Mouse (Mus musculus) liver, postnatal 0 days (tissue): ENCODE results near the gene Slc34a1. TPM values are rescaled to one million over a fixed set of nuclear protein-coding genes. Genes with fewer than 3 reads are reported as not detected.

Experiments
- ATAC-seq: fragments of 200-750 bp; cut with Nextera tagmentation; 2 replicates; pipeline ENCODE4 v1.8.0; 2017; ENCODE audit warnings: mild to moderate bottlenecking, moderate library complexity
- DNase-seq: peaks from one replicate; pipeline ENCODE4 v3.0.0-alpha.2; 2016
- H3K27ac ChIP-seq: fragments of 300-500 bp; sonication (generic); 2 replicates; pipeline ENCODE4 v1.5.1; 2014; ENCODE audit warnings: antibody characterized with exemption, moderate library complexity, mild to moderate bottlenecking, low read depth
- H3K27me3 ChIP-seq: fragments of 300-500 bp; sonication (generic); 2 replicates; pipeline ENCODE4 v1.6.1; 2014; ENCODE audit warnings: low read length, control low read depth, mixed read lengths; ENCODE audit not compliant: insufficient read depth
- H3K36me3 ChIP-seq: fragments of 300-500 bp; sonication (generic); replicated peaks from 2 replicates; pipeline ENCODE4 v1.6.1; 2014; ENCODE audit warnings: mild to moderate bottlenecking, control low read depth, low read length, moderate library complexity, mixed read lengths; ENCODE audit not compliant: insufficient read depth
- H3K4me1 ChIP-seq: fragments of 300-500 bp; sonication (generic); 2 replicates; pipeline ENCODE4 v1.6.1; 2014; ENCODE audit warnings: antibody characterized with exemption, mild to moderate bottlenecking, control low read depth; ENCODE audit not compliant: insufficient read depth
- H3K4me2 ChIP-seq: fragments of 300-500 bp; sonication (generic); 2 replicates; pipeline ENCODE4 v1.6.1; 2014; ENCODE audit warnings: low read depth, mild to moderate bottlenecking, low read length, moderate library complexity, mixed read lengths
- H3K4me3 ChIP-seq: fragments of 300-500 bp; sonication (generic); 2 replicates; pipeline ENCODE4 v1.5.1; 2014; ENCODE audit warnings: low read depth, low read length
- H3K9ac ChIP-seq: fragments of 300-500 bp; sonication (generic); replicated peaks from 2 replicates; pipeline ENCODE4 v1.6.1; 2014; ENCODE audit warnings: mild to moderate bottlenecking, moderate library complexity
- H3K9me3 ChIP-seq: fragments of 300-500 bp; sonication (generic); 2 replicates; pipeline ENCODE4 v1.6.1; 2016; ENCODE audit warnings: mild to moderate bottlenecking, control low read depth, low read length, mixed read lengths
- CTCF ChIP-seq: sonication (generic); IDR thresholded peaks from 2 replicates; pipeline ENCODE4 v1.5.1; 2016; ENCODE audit warnings: antibody characterized with exemption, low read depth
- EP300 ChIP-seq: IDR thresholded peaks from 2 replicates; pipeline ENCODE4 v1.6.1; 2016; ENCODE audit warnings: antibody characterized with exemption, low read depth, mild to moderate bottlenecking
- WGBS: fragments of 180-500 bp; shearing (Covaris S2); extraction: QIAGEN DNeasy Blood & Tissue Kit; methylation state at CpG from one replicate; pipeline ENCODE4 v1.1.7; 2014; ENCODE audit not compliant: insufficient replicate concordance; 5-methylcytosine and 5-hydroxymethylcytosine counted together
- polyA plus RNA-seq: library from polyadenylated mRNA; unstranded; fragments of >200 nt; fragmentation: Nextera tagmentation; extraction: Ambion mirVana; gene quantifications from 2 replicates; pipeline ENCODE4 v1.2.1, GENCODE M21; 2015

The Slc34a1 gene
- polyA plus RNA-seq, 1 experiment from 2014 or later, result not detected

DNA sequence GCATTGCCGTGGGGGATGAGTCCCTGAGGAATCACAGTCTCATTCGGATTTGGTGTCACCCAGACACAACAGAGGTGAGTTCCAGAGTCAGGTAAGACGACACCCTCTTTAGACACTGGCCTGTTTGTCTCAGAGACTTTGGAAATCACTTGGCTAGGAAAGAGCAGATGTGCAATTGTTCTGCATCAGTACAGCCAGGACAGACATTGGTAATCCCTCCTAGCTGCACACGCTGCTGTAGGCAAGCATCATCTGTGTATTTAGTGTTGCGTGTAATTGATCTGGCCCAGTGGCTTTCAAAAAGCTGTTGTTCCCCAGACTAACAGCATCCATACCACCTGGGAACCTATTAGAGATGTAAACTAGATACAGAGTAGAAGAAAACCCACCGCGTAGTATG is 5.3 kb downstream of the Slc34a1 start:
- no peak overlapping the region for H3K4me2 ChIP-seq
- no peak for ATAC-seq
- H3K27ac ChIP-seq, result no peak overlapping the region
- no peak overlapping the region for H3K4me3 ChIP-seq
- peaks cover 16% of the 10 kb centered on the region for H3K27me3 ChIP-seq
- 72% methylated on average over 7 of the region's 7 CpGs for WGBS
- TF ChIP-seq EP300 (no peak), CTCF (no peak)
- H3K4me1 ChIP-seq, result peaks cover 2% of the 10 kb centered on the region; the same call in 1 of the 2 replicates
- no peak overlapping the region for H3K9ac ChIP-seq
- no peaks in the 10 kb centered on the region for H3K9me3 ChIP-seq
- no peaks in the 10 kb centered on the region for H3K36me3 ChIP-seq
- DNase-seq, result no peak

- Histone ChIP-seq H3K4me1 (peaks cover 2% of the 10 kb centered on the region; the same call in 1 of the 2 replicates), H3K27ac (no peak overlapping the region; the same call in 1 of the 2 replicates), H3K36me3 (no peaks in the 10 kb centered on the region), H3K4me2 (no peak overlapping the region), H3K27me3 (peaks cover 22% of the 10 kb centered on the region), H3K4me3 (no peak overlapping the region), H3K9me3 (no peaks in the 10 kb centered on the region), H3K9ac (no peak overlapping the region)
- TF ChIP-seq CTCF (no peak), EP300 (no peak)
- ATAC-seq (no peak), DNase-seq (no peak)
- 54% methylated on average over 15 of the region's 15 CpGs for WGBS
Observed at GRCm38 (mm10) chr13:55403935-55404852, 6.2 kb downstream of the Slc34a1 start.

GRCm38 (mm10) chr13:55404853-55405782 is 7.1 kb downstream of the Slc34a1 start:
- ATAC-seq (peak; percentile 70), DNase-seq (peak; percentile 81)
- Histone ChIP-seq H3K4me3 (no peak overlapping the region), H3K27ac (0 out of 2 replicates have a peak overlapping the region, but pooled peaks have one; percentile 19), H3K27me3 (peaks cover 28% of the 10 kb centered on the region), H3K4me2 (0 out of 2 replicates have a peak overlapping the region, but pooled peaks have one; percentile 19), H3K9ac (no peak overlapping the region), H3K36me3 (no peaks in the 10 kb centered on the region), H3K9me3 (no peaks in the 10 kb centered on the region), H3K4me1 (peaks cover 2% of the 10 kb centered on the region; the same call in 1 of the 2 replicates)
- TF ChIP-seq EP300 (peak; percentile 33; the same call in 1 of the 2 replicates), CTCF (peak; percentile 97)
- WGBS, result 9% methylated on average over 11 of the region's 11 CpGs

GRCm38 (mm10) chr13:55405783-55406390 is 7.9 kb downstream of the Slc34a1 start:
- Histone ChIP-seq H3K9me3 (no peaks in the 10 kb centered on the region), H3K36me3 (no peaks in the 10 kb centered on the region), H3K27me3 (peaks cover 28% of the 10 kb centered on the region), H3K9ac (no peak overlapping the region), H3K27ac (0 out of 2 replicates have a peak overlapping the region, but pooled peaks have one; percentile 19), H3K4me3 (no peak overlapping the region), H3K4me1 (peaks cover 2% of the 10 kb centered on the region; the same call in 1 of the 2 replicates), H3K4me2 (peak overlapping the region; percentile 19; the same call in 1 of the 2 replicates)
- TF ChIP-seq CTCF (no peak), EP300 (0 out of 2 replicates have a peak, but pooled peaks have one; percentile 8)
- DNase-seq (peak; percentile 39), ATAC-seq (peak; percentile 50)
- 31% methylated on average over 13 of the region's 13 CpGs for WGBS

- TF ChIP-seq EP300 (no peak), CTCF (no peak)
- no peak overlapping the region for H3K9ac ChIP-seq
- no peak for DNase-seq
- peaks cover 2% of the 10 kb centered on the region; the same call in 1 of the 2 replicates for H3K4me1 ChIP-seq
- H3K4me2 ChIP-seq, result no peak overlapping the region
- peaks cover 31% of the 10 kb centered on the region for H3K27me3 ChIP-seq
- no peak overlapping the region for H3K4me3 ChIP-seq
- H3K27ac ChIP-seq, result no peak overlapping the region
- 73% methylated on average over 4 of the region's 4 CpGs for WGBS
- no peaks in the 10 kb centered on the region for H3K36me3 ChIP-seq
- no peak for ATAC-seq
- no peaks in the 10 kb centered on the region for H3K9me3 ChIP-seq
Observed at GRCm38 (mm10) chr13:55407341-55407740, 9.4 kb downstream of the Slc34a1 start.
